Mouse (Mus musculus) testis, adult 2 months (tissue): Measurements from ENCODE around the gene Gstp2.

Source experiments
- CTCF ChIP-seq: fragments of 200-500 bp; IDR thresholded peaks from 2 replicates; pipeline ENCODE4 v1.5.1; 2012; ENCODE audit warnings: low read depth, mild to moderate bottlenecking, inconsistent platforms, low read length, moderate library complexity; ENCODE audit not compliant: control insufficient read depth, insufficient read depth, insufficient replicate concordance
- POLR2A ChIP-seq: fragments of 200-500 bp; IDR thresholded peaks from 2 replicates; pipeline ENCODE4 v1.6.1; 2012; ENCODE audit warnings: low read depth, mild to moderate bottlenecking, inconsistent platforms, low read length, moderate library complexity; ENCODE audit not compliant: control insufficient read depth

DNA sequence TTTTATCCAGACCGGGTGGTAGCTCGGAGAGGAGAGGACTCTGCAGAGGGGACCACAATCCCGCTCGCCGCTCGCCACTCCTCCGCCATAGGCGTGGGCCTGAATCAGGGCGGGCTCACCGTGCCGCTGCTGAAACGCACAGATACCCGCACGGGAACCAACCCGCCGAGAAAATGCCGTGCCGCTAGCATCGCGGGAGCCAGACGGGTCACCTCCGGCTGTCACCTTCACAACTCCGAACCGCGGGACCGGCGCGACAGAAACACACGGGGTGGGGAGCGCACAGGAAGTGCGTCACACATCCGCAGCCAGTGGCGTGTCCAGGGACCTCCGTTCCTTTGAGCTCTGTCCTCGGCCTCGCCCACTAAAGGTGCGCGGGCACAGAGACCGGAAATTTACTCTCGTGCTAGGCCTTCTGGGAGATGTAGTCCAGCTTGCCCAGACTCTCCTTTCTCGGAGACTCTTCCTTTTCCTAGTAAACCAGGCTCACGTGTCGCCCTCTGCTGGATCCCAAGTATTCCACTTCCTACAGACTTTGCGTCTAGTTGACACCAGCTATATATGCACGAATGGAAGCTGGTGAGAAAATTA, 33.3 kb downstream of the Gstp2 start, which contains the start of gene Ndufv1:
- TF ChIP-seq CTCF (peak; percentile 28; the same call in 1 of the 2 replicates), POLR2A (peak; percentile 77)
